Mouse (Mus musculus) heart, postnatal 4 days (tissue): ENCODE measurements around the gene Mgrn1. TPM values are rescaled to one million over a fixed set of nuclear protein-coding genes. Genes with fewer than 3 reads are reported as not detected.

Experiments
- total RNA-seq, 2 experiments: library from RNA; stranded (reverse); gene quantifications; 2 replicates each; pipeline ENCODE4 v1.2.3; 2021

Gene Mgrn1
- total RNA-seq, 2 experiments from 2014 or later: 170 to 187 TPM

Other genes starting within 250 kb of the Mgrn1 start
- gene Vasn, start 246.3 kb upstream of the Mgrn1 start, total RNA-seq: 10 to 100 TPM; 17.7 to 18.2 TPM
- 10 to 100 TPM; 82.7 to 84.7 TPM for gene Dnaja3, start 246.3 kb upstream of the Mgrn1 start, total RNA-seq
- gene Coro7, start 206.5 kb upstream of the Mgrn1 start, total RNA-seq: 10 to 100 TPM; 24.1 to 26.5 TPM
- 10 to 100 TPM; 15.2 to 15.5 TPM for gene Nmral1, start 166.9 kb upstream of the Mgrn1 start, total RNA-seq
- gene Hmox2, start 159.9 kb upstream of the Mgrn1 start, total RNA-seq: 10 to 100 TPM; 67.4 to 75.9 TPM
- 100 to 1,000 TPM in 1 of 2 experiments, 10 to 100 TPM in 1; 96.3 to 105 TPM for gene Cdip1, start 96.0 kb upstream of the Mgrn1 start, total RNA-seq
- gene 4930562C15Rik, start 50.8 kb upstream of the Mgrn1 start, total RNA-seq: not detected
- gene Ubald1, start 5.9 kb upstream of the Mgrn1 start, total RNA-seq: 10 to 100 TPM; 22.6 to 24.8 TPM
- 10 to 100 TPM; 50.7 to 51.3 TPM for gene Nudt16l1, start 52.5 kb downstream of the Mgrn1 start, total RNA-seq
- gene Anks3, start 78.0 kb downstream of the Mgrn1 start, total RNA-seq: 10 to 100 TPM; 22.4 to 24.3 TPM
- gene Sept12, start 111.6 kb downstream of the Mgrn1 start, total RNA-seq: not detected
- not detected for gene Smim22, start 121.0 kb downstream of the Mgrn1 start, total RNA-seq
- 10 to 100 TPM; 25.2 to 27.6 TPM for gene Rogdi, start 127.3 kb downstream of the Mgrn1 start, total RNA-seq
- gene Glyr1, start 163.6 kb downstream of the Mgrn1 start, total RNA-seq: 10 to 100 TPM; 63.3 to 66.4 TPM
- 10 to 100 TPM; 34.8 to 37.5 TPM for gene Ubn1, start 163.8 kb downstream of the Mgrn1 start, total RNA-seq
- gene Ppl, start 246.2 kb downstream of the Mgrn1 start, total RNA-seq: 1 to 10 TPM; 2.4 to 2.5 TPM